Mouse (Mus musculus): ENCODE results near the gene Hif3a. TPM values are rescaled to one million over a fixed set of nuclear protein-coding genes. Genes with fewer than 3 reads are reported as not detected.

Gene Hif3a
- polyA plus RNA-seq, 1 experiment: 0.16 TPM

GRCm38 (mm10) chr7:17024814-17025504 is 37.3 kb downstream of the Hif3a start:
- TF ChIP-seq MYOG (IDR thresholded peaks at IDR 0.05; ENCODE audit: control insufficient read depth in 1 of 3, insufficient read depth in 1 of 3, insufficient read length in 2 of 3, low read depth in 2 of 3): no peak
- no peak for TF ChIP-seq POLR2A (IDR thresholded peaks at IDR 0.05; ENCODE audit: insufficient read length, low read depth)
- TF ChIP-seq REST (IDR thresholded peaks at IDR 0.05; ENCODE audit: insufficient read depth, insufficient read length): no peak
- TF ChIP-seq POLR2AphosphoS2 (IDR thresholded peaks at IDR 0.05; ENCODE audit: insufficient read length, low read depth): no peak
- TF ChIP-seq CEBPB (IDR thresholded peaks at IDR 0.05; ENCODE audit: insufficient read depth, poor library complexity, severe bottlenecking): no peak
- no peak for TF ChIP-seq TCF3 (IDR thresholded peaks at IDR 0.05; ENCODE audit: insufficient read length, low read depth)
- TF ChIP-seq USF1 (IDR thresholded peaks at IDR 0.05; ENCODE audit: low read depth): no peak
- no peak for TF ChIP-seq E2F4 (IDR thresholded peaks at IDR 0.05; ENCODE audit: insufficient read depth)
- TF ChIP-seq MAX (IDR thresholded peaks at IDR 0.05; ENCODE audit: low read depth): no peak
- no peak for TF ChIP-seq MYOD1 (IDR thresholded peaks at IDR 0.05; ENCODE audit: control insufficient read depth in 1 of 3, insufficient read length in 2 of 3, low read depth in 2 of 3)
- TF ChIP-seq SRF (IDR thresholded peaks at IDR 0.05; ENCODE audit: control insufficient read depth, insufficient read length, low read depth): no peak
- no peak for TF ChIP-seq TCF12 (IDR thresholded peaks at IDR 0.05; ENCODE audit: insufficient read depth, poor library complexity, severe bottlenecking)
- no peak overlapping the region for H3ac ChIP-seq (ENCODE audit: control insufficient read depth, insufficient read length)
- no peaks in the 10 kb centered on the region for H3K36me3 ChIP-seq (ENCODE audit: control insufficient read depth, insufficient read depth)
- no peak overlapping the region for H3K4me3 ChIP-seq
- H3K27me3 ChIP-seq (ENCODE audit: control insufficient read depth, insufficient read depth, insufficient read length): no peaks in the 10 kb centered on the region
- H3K4me2 ChIP-seq (ENCODE audit: low read depth): no peak overlapping the region
- peaks cover 47% of the 10 kb centered on the region for H3K79me2 ChIP-seq (ENCODE audit: control insufficient read depth, insufficient read depth)

GRCm38 (mm10) chr7:17024141-17024540 is 38.1 kb downstream of the Hif3a start:
- H3K4me3 ChIP-seq: no peak overlapping the region
- no peak overlapping the region for H3ac ChIP-seq (ENCODE audit: control insufficient read depth, insufficient read length)
- H3K4me2 ChIP-seq (ENCODE audit: low read depth): no peak overlapping the region
- H3K27me3 ChIP-seq (ENCODE audit: control insufficient read depth, insufficient read depth, insufficient read length): no peaks in the 10 kb centered on the region
- H3K36me3 ChIP-seq (ENCODE audit: control insufficient read depth, insufficient read depth): no peaks in the 10 kb centered on the region
- H3K79me2 ChIP-seq (ENCODE audit: control insufficient read depth, insufficient read depth): peaks cover 51% of the 10 kb centered on the region
- TF ChIP-seq TCF12 (IDR thresholded peaks at IDR 0.05; ENCODE audit: insufficient read depth, poor library complexity, severe bottlenecking) (no peak), CEBPB (IDR thresholded peaks at IDR 0.05; ENCODE audit: insufficient read depth, poor library complexity, severe bottlenecking) (no peak), MYOG (IDR thresholded peaks at IDR 0.05; ENCODE audit: control insufficient read depth in 1 of 3, insufficient read depth in 1 of 3, insufficient read length in 2 of 3, low read depth in 2 of 3) (no peak), REST (IDR thresholded peaks at IDR 0.05; ENCODE audit: insufficient read depth, insufficient read length) (no peak), TCF3 (IDR thresholded peaks at IDR 0.05; ENCODE audit: insufficient read length, low read depth) (no peak), E2F4 (IDR thresholded peaks at IDR 0.05; ENCODE audit: insufficient read depth) (no peak), POLR2AphosphoS2 (IDR thresholded peaks at IDR 0.05; ENCODE audit: insufficient read length, low read depth) (no peak)

GRCm38 (mm10) chr7:17023701-17024100 is 38.5 kb downstream of the Hif3a start:
- Histone ChIP-seq H3K4me2 (ENCODE audit: low read depth) (no peak overlapping the region), H3K36me3 (ENCODE audit: control insufficient read depth, insufficient read depth) (no peaks in the 10 kb centered on the region), H3K4me3 (no peak overlapping the region)

GRCm38 (mm10) chr7:17022176-17022575 is 40.1 kb downstream of the Hif3a start:
- Histone ChIP-seq H3K36me3 (ENCODE audit: control insufficient read depth, insufficient read depth) (no peaks in the 10 kb centered on the region), H3K27me3 (ENCODE audit: control insufficient read depth, insufficient read depth, insufficient read length) (no peaks in the 10 kb centered on the region), H3K79me2 (ENCODE audit: control insufficient read depth, insufficient read depth) (peaks cover 53% of the 10 kb centered on the region), H3K4me2 (ENCODE audit: low read depth) (no peak overlapping the region), H3ac (ENCODE audit: control insufficient read depth, insufficient read length) (no peak overlapping the region), H3K4me3 (no peak overlapping the region)
- TF ChIP-seq REST (IDR thresholded peaks at IDR 0.05; ENCODE audit: insufficient read depth, insufficient read length) (no peak), SRF (IDR thresholded peaks at IDR 0.05; ENCODE audit: control insufficient read depth, insufficient read length, low read depth) (no peak), E2F4 (IDR thresholded peaks at IDR 0.05; ENCODE audit: insufficient read depth) (no peak), TCF3 (IDR thresholded peaks at IDR 0.05; ENCODE audit: insufficient read length, low read depth) (no peak), MYOD1 (IDR thresholded peaks at IDR 0.05; ENCODE audit: control insufficient read depth in 1 of 3, insufficient read length in 2 of 3, low read depth in 2 of 3) (no peak), TCF12 (IDR thresholded peaks at IDR 0.05; ENCODE audit: insufficient read depth, poor library complexity, severe bottlenecking) (no peak), MYOG (IDR thresholded peaks at IDR 0.05; ENCODE audit: control insufficient read depth in 1 of 3, insufficient read depth in 1 of 3, insufficient read length in 2 of 3, low read depth in 2 of 3) (no peak), MAX (IDR thresholded peaks at IDR 0.05; ENCODE audit: low read depth) (no peak), USF1 (IDR thresholded peaks at IDR 0.05; ENCODE audit: low read depth) (no peak), POLR2A (IDR thresholded peaks at IDR 0.05; ENCODE audit: insufficient read length, low read depth) (no peak), CEBPB (IDR thresholded peaks at IDR 0.05; ENCODE audit: insufficient read depth, poor library complexity, severe bottlenecking) (no peak), POLR2AphosphoS2 (IDR thresholded peaks at IDR 0.05; ENCODE audit: insufficient read length, low read depth) (no peak)

More at GRCm38 (mm10) chr7:17023701-17024100, 38.5 kb downstream of the Hif3a start:
- no peak overlapping the region for H3ac ChIP-seq (ENCODE audit: control insufficient read depth, insufficient read length)
- TF ChIP-seq POLR2A (IDR thresholded peaks at IDR 0.05; ENCODE audit: insufficient read length, low read depth) (no peak), E2F4 (IDR thresholded peaks at IDR 0.05; ENCODE audit: insufficient read depth) (no peak), REST (IDR thresholded peaks at IDR 0.05; ENCODE audit: insufficient read depth, insufficient read length) (no peak), TCF12 (IDR thresholded peaks at IDR 0.05; ENCODE audit: insufficient read depth, poor library complexity, severe bottlenecking) (no peak), POLR2AphosphoS2 (IDR thresholded peaks at IDR 0.05; ENCODE audit: insufficient read length, low read depth) (no peak), MYOG (IDR thresholded peaks at IDR 0.05; ENCODE audit: control insufficient read depth in 1 of 3, insufficient read depth in 1 of 3, insufficient read length in 2 of 3, low read depth in 2 of 3) (no peak), MYOD1 (IDR thresholded peaks at IDR 0.05; ENCODE audit: control insufficient read depth in 1 of 3, insufficient read length in 2 of 3, low read depth in 2 of 3) (no peak), USF1 (IDR thresholded peaks at IDR 0.05; ENCODE audit: low read depth) (no peak), CEBPB (IDR thresholded peaks at IDR 0.05; ENCODE audit: insufficient read depth, poor library complexity, severe bottlenecking) (no peak)
- peaks cover 51% of the 10 kb centered on the region for H3K79me2 ChIP-seq (ENCODE audit: control insufficient read depth, insufficient read depth)
- H3K27me3 ChIP-seq (ENCODE audit: control insufficient read depth, insufficient read depth, insufficient read length): no peaks in the 10 kb centered on the region
